Mouse (Mus musculus) testis, adult 2 months (tissue): ENCODE results near the gene Creb3l2. TPM values are rescaled to one million over a fixed set of nuclear protein-coding genes. Genes with fewer than 3 reads are reported as not detected.
A peak's percentile ranks its signal among the peaks of the same experiment; 100 is the strongest.

Experiments
- H3K27ac ChIP-seq: fragments of 200-500 bp; 2 replicates; pipeline ENCODE4 v1.5.1; 2012; ENCODE audit warnings: low read depth, low read length; ENCODE audit not compliant: control insufficient read depth, insufficient read depth
- H3K27me3 ChIP-seq: fragments of 200-500 bp; 2 replicates; pipeline ENCODE4 v1.6.1; 2012; ENCODE audit warnings: mild to moderate bottlenecking, low read length, moderate library complexity; ENCODE audit not compliant: control insufficient read depth, insufficient read depth
- H3K36me3 ChIP-seq: fragments of 200-500 bp; 2 replicates; pipeline ENCODE4 v1.6.1; 2012; ENCODE audit warnings: mild to moderate bottlenecking, low read length; ENCODE audit not compliant: control insufficient read depth, insufficient read depth
- H3K4me1 ChIP-seq: fragments of 200-500 bp; 2 replicates; pipeline ENCODE4 v1.6.1; 2012; ENCODE audit warnings: low read length; ENCODE audit not compliant: control insufficient read depth, insufficient read depth
- H3K4me3 ChIP-seq: fragments of 200-500 bp; 2 replicates; pipeline ENCODE4 v1.5.1; 2012; ENCODE audit warnings: low read depth, mild to moderate bottlenecking, low read length, moderate library complexity, mixed read lengths; ENCODE audit not compliant: control insufficient read depth
- CTCF ChIP-seq: fragments of 200-500 bp; IDR thresholded peaks from 2 replicates; pipeline ENCODE4 v1.5.1; 2012; ENCODE audit warnings: low read depth, mild to moderate bottlenecking, inconsistent platforms, low read length, moderate library complexity; ENCODE audit not compliant: control insufficient read depth, insufficient read depth, insufficient replicate concordance
- POLR2A ChIP-seq: fragments of 200-500 bp; IDR thresholded peaks from 2 replicates; pipeline ENCODE4 v1.6.1; 2012; ENCODE audit warnings: low read depth, mild to moderate bottlenecking, inconsistent platforms, low read length, moderate library complexity; ENCODE audit not compliant: control insufficient read depth
- polyA plus RNA-seq: library from polyadenylated mRNA; depleted of rRNA; stranded (reverse); fragments of >200 nt; gene quantifications from 2 replicates; pipeline ENCODE4 v1.2.3, GENCODE M21; 2012

The Creb3l2 gene
- polyA plus RNA-seq, 1 experiment, result 2.1 TPM

DNA sequence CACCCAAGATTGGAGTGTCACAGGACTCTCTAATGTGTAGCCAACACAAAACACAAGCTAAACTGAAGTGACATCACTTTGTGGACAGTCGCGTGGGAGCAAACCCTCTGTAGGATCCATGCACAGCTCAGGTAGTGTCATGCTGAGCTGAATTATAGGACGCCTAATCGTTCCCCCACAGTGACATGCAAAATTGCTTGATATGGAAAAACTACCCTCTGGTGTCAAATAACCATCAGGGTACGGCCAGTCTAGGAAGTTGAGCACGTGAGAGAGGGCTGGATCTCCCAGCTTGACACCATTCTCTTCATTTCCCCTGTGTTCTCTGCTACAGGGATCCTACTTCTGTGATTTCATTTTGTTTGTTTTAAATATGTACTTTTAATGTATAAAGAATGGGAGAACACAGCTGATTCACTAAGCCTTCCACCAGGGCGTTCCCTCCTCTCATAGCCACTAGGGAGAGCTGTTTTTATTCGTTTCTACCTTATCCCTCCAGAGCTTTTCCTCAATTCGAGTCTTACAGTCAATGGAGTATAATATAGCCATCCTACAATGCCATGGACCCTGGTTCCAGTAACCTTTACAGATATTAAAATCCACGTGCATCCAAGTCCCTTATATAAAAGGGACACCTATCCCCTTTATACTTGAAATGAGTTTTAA is 16.2 kb upstream of the Creb3l2 start:
- no peaks in the 10 kb centered on the region for H3K27me3 ChIP-seq
- H3K36me3 ChIP-seq, result no peaks in the 10 kb centered on the region
- H3K4me1 ChIP-seq, result no peaks in the 10 kb centered on the region
- H3K27ac ChIP-seq, result no peak overlapping the region
- no peak overlapping the region for H3K4me3 ChIP-seq
- TF ChIP-seq POLR2A (no peak), CTCF (no peak)

DNA sequence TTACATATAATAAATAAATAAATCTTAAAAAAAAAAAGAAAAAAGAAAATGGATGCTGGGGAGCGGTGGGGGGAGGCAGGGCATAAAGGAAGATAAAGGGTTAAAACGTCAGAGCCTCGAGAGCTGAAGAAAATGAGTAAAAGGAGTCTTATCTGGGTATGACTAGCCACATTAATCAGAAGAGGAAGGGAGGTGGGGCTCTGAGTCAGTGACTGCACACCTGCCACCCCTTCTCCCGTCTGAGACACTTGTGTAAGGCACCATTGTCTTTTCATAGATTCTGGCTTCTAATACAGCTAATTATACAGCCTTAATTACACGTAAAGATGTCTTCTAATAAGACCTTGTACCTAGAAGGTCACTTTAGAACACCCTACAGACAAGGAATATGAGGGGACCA is 13.6 kb upstream of the Creb3l2 start:
- no peak for TF ChIP-seq POLR2A
- no peak for TF ChIP-seq CTCF
- H3K27ac ChIP-seq, result no peak overlapping the region

DNA sequence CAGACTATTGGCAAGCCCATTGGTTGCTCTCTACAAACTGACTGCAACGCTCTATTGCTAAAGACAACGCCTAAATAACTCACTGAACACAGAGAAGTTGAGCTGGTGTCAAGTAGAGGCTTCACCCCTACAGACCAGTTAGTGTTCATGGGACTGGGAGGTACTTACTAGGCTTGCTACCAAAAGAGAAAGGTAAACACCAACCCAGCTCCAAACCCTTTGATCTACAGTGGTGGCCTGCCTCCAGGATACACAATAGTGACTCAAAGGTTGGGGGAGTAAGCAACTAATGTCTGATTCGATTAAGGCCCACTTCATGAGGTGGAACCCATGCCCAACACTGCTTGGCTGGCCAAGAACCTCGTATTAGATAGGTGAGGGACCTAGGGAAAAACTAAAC is 11.1 kb upstream of the Creb3l2 start:
- TF ChIP-seq CTCF (no peak), POLR2A (no peak)
- H3K4me3 ChIP-seq, result no peak overlapping the region

More for the DNA sequence above, 13.6 kb upstream of the Creb3l2 start:
- Histone ChIP-seq H3K4me3 (no peak overlapping the region), H3K36me3 (no peaks in the 10 kb centered on the region), H3K4me1 (no peaks in the 10 kb centered on the region), H3K27me3 (no peaks in the 10 kb centered on the region)

DNA sequence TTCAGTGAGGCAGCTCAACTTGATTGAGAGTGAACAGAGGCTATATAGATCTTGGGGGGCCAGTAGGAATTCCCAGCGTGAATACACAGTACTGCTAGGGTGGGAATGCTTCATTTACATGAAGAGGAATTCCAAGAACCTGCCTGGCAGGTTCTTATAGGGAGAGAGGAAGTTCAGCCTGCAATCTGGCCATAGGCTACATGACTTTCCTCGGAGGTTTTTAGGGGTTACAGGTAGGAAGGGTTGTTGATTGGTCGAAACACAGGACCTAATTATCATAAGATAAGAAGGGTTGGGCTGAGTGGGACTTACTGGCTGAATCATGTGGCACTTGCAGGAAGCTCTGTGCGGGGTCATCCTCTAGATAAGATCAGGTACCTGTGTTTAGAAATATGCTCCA is 9.7 kb upstream of the Creb3l2 start:
- TF ChIP-seq POLR2A, result no peak
- no peak for TF ChIP-seq CTCF
- H3K27ac ChIP-seq, result no peak overlapping the region
- H3K4me1 ChIP-seq, result no peaks in the 10 kb centered on the region
- no peaks in the 10 kb centered on the region for H3K27me3 ChIP-seq
- H3K4me3 ChIP-seq, result no peak overlapping the region
- H3K36me3 ChIP-seq, result no peaks in the 10 kb centered on the region

More for the DNA sequence above, 11.1 kb upstream of the Creb3l2 start:
- no peak overlapping the region for H3K27ac ChIP-seq
- no peaks in the 10 kb centered on the region for H3K27me3 ChIP-seq
- no peaks in the 10 kb centered on the region for H3K36me3 ChIP-seq
- H3K4me1 ChIP-seq, result no peaks in the 10 kb centered on the region

- peaks cover under 1% of the 10 kb centered on the region; the same call in 1 of the 2 replicates for H3K4me1 ChIP-seq
- no peaks in the 10 kb centered on the region for H3K36me3 ChIP-seq
- H3K27me3 ChIP-seq, result no peaks in the 10 kb centered on the region
- TF ChIP-seq POLR2A, result no peak
- 0 out of 2 replicates have a peak, but pooled peaks have one; percentile 16 for TF ChIP-seq CTCF
- no peak overlapping the region for H3K4me3 ChIP-seq
- H3K27ac ChIP-seq, result no peak overlapping the region
Measured at GRCm38 (mm10) chr6:37447704-37448466, 5.9 kb upstream of the Creb3l2 start.

DNA sequence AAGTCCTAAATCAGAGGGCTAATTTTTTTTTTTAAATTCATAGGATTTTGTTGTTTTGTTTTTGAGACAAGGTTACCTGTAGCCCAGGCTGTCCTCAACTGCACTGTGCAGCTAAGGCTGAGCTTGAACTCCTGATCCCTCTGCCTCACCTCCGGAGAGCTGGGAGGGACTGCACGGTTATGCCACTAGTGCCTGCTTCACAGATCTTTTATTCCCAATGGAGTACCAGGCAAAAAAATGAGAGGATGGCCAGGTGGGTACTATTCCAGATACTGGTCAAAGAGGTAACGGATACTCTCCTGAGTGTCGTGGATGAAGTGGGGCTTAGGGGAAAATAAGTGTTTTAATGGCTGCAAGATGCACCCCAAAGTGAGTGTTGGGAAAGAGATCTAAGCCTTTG is 835 bp upstream of the Creb3l2 start:
- no peak overlapping the region for H3K27ac ChIP-seq

GRCm38 (mm10) chr6:37441251-37442011 is 515 bp downstream of the Creb3l2 start:
- Histone ChIP-seq H3K4me1 (peaks cover 11% of the 10 kb centered on the region), H3K4me3 (peak overlapping the region; percentile 86), H3K27me3 (no peaks in the 10 kb centered on the region), H3K36me3 (no peaks in the 10 kb centered on the region), H3K27ac (peak overlapping the region; percentile 75)
- TF ChIP-seq CTCF (no peak), POLR2A (no peak)

More for the DNA sequence above, 835 bp upstream of the Creb3l2 start:
- no peak overlapping the region for H3K4me3 ChIP-seq
- peaks cover 11% of the 10 kb centered on the region for H3K4me1 ChIP-seq
- TF ChIP-seq POLR2A (no peak), CTCF (no peak)
- H3K27me3 ChIP-seq, result no peaks in the 10 kb centered on the region
- H3K36me3 ChIP-seq, result no peaks in the 10 kb centered on the region
